Mouse (Mus musculus): ENCODE measurements at regions not wholly inside any gene's neighbourhood (a gene's known extent, or its start where the extent isn't known, plus 50 kb on each side); places are given as distances from the start of the nearest gene placed in this dataset.

GRCm38 (mm10) chr12:58901931-58902330, 109.9 kb downstream of the Sec23a start:
- DNase-seq = no peak

GRCm38 (mm10) chr12:58875808-58876207, 136.0 kb downstream of the Sec23a start:
- no peak for DNase-seq

- DNase-seq = no peak
Measured at GRCm38 (mm10) chr12:58872465-58872864, 139.4 kb downstream of the Sec23a start.

DNA sequence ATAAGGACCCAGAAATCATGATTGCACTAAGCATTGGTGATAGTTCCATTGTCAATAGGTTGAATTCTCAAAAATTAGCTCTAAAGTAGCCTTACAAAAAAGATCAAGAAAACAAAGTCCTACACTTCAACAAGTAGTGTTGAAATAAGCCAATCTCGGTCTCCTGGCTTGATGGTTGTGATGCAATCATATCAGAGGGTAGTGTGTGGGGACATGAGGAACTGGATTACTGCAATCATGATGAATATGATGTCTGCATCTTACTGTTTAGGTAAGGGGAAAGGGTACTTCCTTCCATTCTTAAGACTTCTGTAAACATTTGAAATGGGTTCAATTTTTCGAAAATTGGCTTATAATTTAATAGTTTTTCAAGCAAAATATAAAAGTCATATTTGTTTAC, 155.3 kb downstream of the Sec23a start:
- no peak for DNase-seq

DNA sequence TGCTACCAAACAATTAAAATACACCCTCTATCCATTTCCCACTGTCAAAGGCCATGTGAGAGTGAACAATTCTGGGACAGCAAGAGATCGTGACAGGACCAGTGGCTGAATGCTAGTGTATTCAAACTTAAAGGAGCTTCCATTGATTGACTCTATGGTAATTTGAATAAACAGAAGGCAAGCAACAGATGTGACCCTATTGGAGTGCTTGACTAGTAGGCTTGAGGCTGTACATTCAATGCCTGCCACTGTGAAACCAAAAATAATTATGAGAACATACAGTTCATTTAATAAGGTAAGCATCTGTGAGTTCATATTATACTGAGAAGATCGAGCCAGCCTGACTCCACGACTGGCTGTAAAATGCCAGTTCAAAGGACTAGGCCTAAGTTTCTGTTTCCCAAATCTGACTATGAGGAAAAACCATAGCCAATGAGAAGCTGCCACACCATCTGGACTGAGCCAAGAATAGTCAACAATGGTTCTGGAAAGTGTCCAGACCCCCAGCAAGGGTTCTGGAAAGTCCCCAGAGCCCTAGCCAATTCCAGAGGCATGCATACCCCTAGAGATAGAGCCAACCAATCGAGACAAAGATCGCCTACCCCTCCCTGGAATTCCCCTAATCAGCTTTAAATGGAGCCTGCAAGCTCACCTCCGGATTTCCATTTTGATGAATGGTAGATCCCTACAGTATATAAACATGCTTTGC, 160.0 kb downstream of the Sec23a start:
- DNase-seq = no peak

DNA sequence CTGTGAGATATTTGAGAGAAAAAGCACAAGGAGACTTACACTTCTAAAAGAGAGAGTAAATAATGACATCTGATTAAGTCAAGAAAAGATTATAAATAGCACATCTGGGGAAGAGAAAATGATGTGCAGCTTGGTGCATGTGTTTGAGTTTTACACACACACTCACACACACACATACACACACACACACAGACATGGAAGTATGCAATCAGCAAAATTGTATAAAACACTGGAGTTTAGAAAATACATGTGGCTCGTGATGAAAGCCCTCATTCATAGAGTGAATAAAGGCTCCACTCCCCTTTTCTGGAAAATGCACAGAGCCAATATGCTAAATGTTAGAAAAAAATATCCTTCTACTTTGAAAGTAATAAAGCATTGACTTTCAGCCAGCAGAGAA, 182.2 kb downstream of the Sec23a start:
- DNase-seq = no peak

DNA sequence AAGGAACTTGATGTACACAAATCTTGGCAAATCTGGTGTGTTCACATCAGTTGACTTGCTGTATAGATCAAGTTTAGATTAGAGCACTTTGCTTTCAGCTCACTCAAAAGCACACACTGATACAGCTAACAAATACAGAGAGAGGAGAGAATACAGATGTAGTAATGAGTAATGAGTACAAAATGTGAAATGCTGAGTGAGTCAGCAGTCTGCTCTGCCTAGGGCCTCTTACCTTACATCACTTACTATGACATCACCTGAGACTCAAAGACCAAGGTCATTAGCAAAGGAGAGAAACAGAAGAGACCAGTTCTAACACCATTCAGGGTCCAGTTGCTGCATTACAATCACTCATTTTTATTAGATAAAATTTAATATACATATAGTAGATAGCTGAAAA, 184.0 kb downstream of the Sec23a start:
- no peak for DNase-seq

GRCm38 (mm10) chr12:58825139-58825921, 186.5 kb downstream of the Sec23a start:
- DNase-seq = no peak

DNA sequence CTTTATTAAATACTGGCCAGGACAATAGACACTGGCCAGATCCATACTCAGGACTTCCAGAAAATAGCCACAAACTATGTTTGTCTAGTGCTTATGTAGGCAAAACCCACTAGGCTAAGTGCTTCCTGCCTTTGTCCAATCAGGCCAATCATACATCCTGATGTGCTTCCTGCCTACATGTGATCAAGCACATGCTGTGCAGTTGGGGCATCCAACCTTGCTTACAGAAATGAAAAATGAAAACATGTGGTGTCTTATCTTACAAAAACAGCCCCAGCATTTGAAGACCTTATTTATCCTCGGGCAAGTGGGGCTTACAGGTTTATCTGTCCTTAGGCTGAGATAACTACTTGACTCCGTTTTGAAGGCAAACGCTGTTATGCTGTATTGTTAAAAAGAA, 188.8 kb downstream of the Sec23a start:
- no peak for DNase-seq

DNA sequence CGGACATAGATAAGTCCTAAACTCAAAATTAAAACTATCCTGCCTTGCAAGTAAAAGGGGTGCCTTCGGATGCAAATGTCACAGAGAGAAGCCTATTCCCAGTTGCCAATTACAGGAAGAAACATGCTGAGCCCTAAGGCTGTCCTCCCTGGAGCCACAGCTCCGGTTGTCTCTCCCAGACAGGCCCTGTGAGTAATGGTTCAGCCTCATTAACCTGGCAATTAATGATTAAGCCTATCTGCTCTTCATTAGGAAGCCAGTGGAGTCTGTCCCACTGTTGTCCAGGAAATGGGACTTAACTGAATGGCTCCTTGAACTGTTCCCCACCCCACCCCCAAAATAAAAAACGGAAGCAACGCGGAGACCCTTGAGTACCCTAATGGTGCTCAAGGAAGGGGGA, 207.7 kb downstream of the Sec23a start:
- no peak for DNase-seq

DNA sequence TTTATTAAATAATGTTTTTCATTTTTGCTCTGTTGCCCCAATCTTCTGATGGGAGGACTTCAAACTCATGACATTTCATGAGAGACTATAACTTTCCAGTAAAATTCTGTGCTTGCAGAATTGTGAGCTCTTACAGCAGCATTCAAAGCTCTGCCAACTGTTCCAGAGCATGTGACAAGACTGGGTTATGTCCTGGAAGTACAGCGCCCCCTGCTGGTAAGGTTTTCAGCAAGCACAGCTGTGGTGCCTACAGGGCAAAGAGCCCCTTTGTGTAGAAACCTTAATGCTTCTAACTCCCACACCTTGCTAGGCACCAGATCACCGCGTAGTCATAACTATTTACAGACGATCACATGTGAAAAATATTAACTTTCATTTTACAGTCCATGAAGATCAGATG, 209.4 kb downstream of the Sec23a start:
- peak; percentile 88 for DNase-seq
